Mouse (Mus musculus): ENCODE results near the gene Gnpda2.

DNA sequence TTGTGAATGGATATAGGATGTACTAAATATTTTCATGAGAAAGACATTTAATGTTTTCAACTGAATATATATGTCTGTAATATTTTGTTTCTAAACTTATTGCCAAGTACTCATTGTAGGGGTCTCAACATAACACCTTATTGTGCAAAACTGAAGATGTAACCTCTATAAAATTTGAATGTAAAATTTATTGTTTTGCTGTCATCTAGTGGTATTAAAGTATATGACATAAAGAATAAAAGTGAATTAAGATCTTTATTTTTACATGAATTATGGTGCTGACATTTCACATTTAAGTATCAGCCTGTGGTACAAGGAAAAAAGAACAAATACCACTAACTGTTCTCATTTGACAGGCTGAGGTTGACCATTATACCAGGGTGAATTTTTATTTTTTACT lies 68.2 kb downstream of the Gnpda2 start:
- TF ChIP-seq EP300 (IDR thresholded peaks at IDR 0.05; ENCODE audit: low read depth), result no peak
- no peak for TF ChIP-seq CTCF (IDR thresholded peaks at IDR 0.05; ENCODE audit: low read depth)

Measured in heart, postnatal 0 days (tissue).